Mouse (Mus musculus) erythroblast, embryonic 14.5 days (primary cell): Measurements from ENCODE around the gene C1ql1.

Experiments
- GATA1 ChIP-seq: IDR thresholded peaks from 2 replicates; pipeline ENCODE4 v1.6.1; 2012; ENCODE audit warnings: low read length, inconsistent platforms, mixed read lengths
- TAL1 ChIP-seq: IDR thresholded peaks from 3 replicates; pipeline ENCODE4 v1.6.1; 2012; ENCODE audit warnings: low read length, inconsistent platforms, mixed read lengths

DNA sequence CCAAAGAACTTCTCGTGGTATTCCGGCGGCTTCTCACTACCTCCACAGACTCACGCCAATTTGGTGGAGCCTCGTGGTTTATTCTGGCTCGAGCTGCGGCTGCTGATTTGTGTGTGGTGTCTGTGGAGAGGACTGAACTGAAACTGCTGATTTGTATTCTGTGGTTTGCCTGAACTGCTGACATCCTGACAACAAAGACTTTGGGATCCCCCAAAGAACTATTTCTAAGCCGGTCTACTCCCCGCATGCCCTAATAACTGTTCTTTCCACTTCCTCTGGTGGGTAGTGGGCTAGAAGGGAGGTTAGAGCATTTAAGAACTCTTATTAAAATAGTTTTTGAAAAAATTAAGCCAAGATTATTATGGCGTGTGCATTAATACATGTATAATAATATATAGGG lies 15.8 kb downstream of the C1ql1 start:
- TF ChIP-seq TAL1: no peak
- TF ChIP-seq GATA1: no peak
